Mouse (Mus musculus): ENCODE measurements around the gene Adora3.
A peak's percentile ranks its signal among the peaks of the same experiment; 100 is the strongest.

Adora3 gene

GRCm38 (mm10) chr3:105932240-105933071 is 61.8 kb downstream of the Adora3 start, which contains the start of gene I830077J02Rik:
Gene I830077J02Rik (minus strand): TSS chr3:105932664.
- no peak for DNase-seq (ENCODE audit: low read depth, low spot score)

GRCm38 (mm10) chr3:105933926-105934325 is 63.3 kb downstream of the Adora3 start:
- no peak for DNase-seq (ENCODE audit: low read depth, low spot score)

- no peak for DNase-seq (ENCODE audit: low read depth, low spot score)
Observed at GRCm38 (mm10) chr3:105935033-105935432, 64.4 kb downstream of the Adora3 start.

GRCm38 (mm10) chr3:105936111-105936510 is 65.5 kb downstream of the Adora3 start:
- DNase-seq (ENCODE audit: low read depth, low spot score) = no peak

- no peak for DNase-seq (ENCODE audit: low read depth, low spot score)
Observed at GRCm38 (mm10) chr3:105951348-105951747, 80.7 kb downstream of the Adora3 start.

GRCm38 (mm10) chr3:105957235-105957634 is 86.6 kb downstream of the Adora3 start:
- peak; percentile 8 for DNase-seq (ENCODE audit: low read depth, low spot score)

- peak; percentile 9 for DNase-seq (ENCODE audit: low read depth, low spot score)
Observed at GRCm38 (mm10) chr3:105958204-105958603, 87.5 kb downstream of the Adora3 start.
